Mouse (Mus musculus) megakaryocyte, adult 5-6 weeks (primary cell): ENCODE measurements around the gene Ubp1. TPM values are rescaled to one million over a fixed set of nuclear protein-coding genes. Genes with fewer than 3 reads are reported as not detected.
A peak's percentile ranks its signal among the peaks of the same experiment; 100 is the strongest.

ENCODE experiments used
- ATAC-seq: 2 replicates; pipeline ENCODE4 v1.8.0; 2016; ENCODE audit warnings: mild to moderate bottlenecking, inconsistent platforms; ENCODE audit not compliant: poor library complexity, severe bottlenecking
- total RNA-seq, 2 experiments: library from RNA; stranded (forward) in 1 of 2; stranded (reverse) in 1 of 2; fragments of 153-499, 151-499 nt in 1 of 2; fragments of 221-1000, 200-1000 nt in 1 of 2; gene quantifications; 2 replicates each; pipeline versions ENCODE4 v1.2.3 to v1.2.4; 2015 to 2017

Ubp1 gene
- total RNA-seq, 2 experiments from 2014 or later, result 59.3 to 65.0 TPM

GRCm38 (mm10) chr9:114011203-114011602 lies 80.5 kb downstream of the Ubp1 start:
- peak; percentile 57 for ATAC-seq

GRCm38 (mm10) chr9:114014034-114014433 lies 83.3 kb downstream of the Ubp1 start:
- no peak for ATAC-seq

GRCm38 (mm10) chr9:114015724-114016123 lies 85.0 kb downstream of the Ubp1 start:
- no peak for ATAC-seq

- ATAC-seq, result peak; percentile 86
Observed at GRCm38 (mm10) chr9:114016402-114016801, 85.7 kb downstream of the Ubp1 start.

GRCm38 (mm10) chr9:114019012-114019762 lies 88.5 kb downstream of the Ubp1 start:
- peak; percentile 56 for ATAC-seq

- ATAC-seq, result no peak
Observed at GRCm38 (mm10) chr9:114022141-114022540, 91.4 kb downstream of the Ubp1 start.

GRCm38 (mm10) chr9:114025182-114025581 lies 94.4 kb downstream of the Ubp1 start:
- ATAC-seq, result no peak

- ATAC-seq, result no peak
Observed at GRCm38 (mm10) chr9:114025846-114026245, 95.1 kb downstream of the Ubp1 start.

- ATAC-seq, result peak; percentile 85
Observed at GRCm38 (mm10) chr9:114026261-114026934, 95.7 kb downstream of the Ubp1 start.

Other genes with a start within 250 kb of the Ubp1 start
- gene Pdcd6ip, start 222.7 kb upstream of the Ubp1 start, total RNA-seq (2015), result 152 and 166 TPM in 2 replicates
- gene Pdcd6ip, start 222.7 kb upstream of the Ubp1 start, total RNA-seq (2017), result 114 and 129 TPM in 2 replicates
- gene Clasp2, start 189.5 kb upstream of the Ubp1 start, total RNA-seq (2015), result 32.2 and 36.0 TPM in 2 replicates
- gene Clasp2, start 189.5 kb upstream of the Ubp1 start, total RNA-seq (2017), result 32.2 and 35.8 TPM in 2 replicates
- 3.5 TPM in 2 replicates for gene Fbxl2, start 115.3 kb downstream of the Ubp1 start, total RNA-seq (2015)
- gene Fbxl2, start 115.3 kb downstream of the Ubp1 start, total RNA-seq (2017), result 3.8 and 6.7 TPM in 2 replicates
- gene Susd5, start 126.2 kb downstream of the Ubp1 start, total RNA-seq (2015), result 0.32 TPM in 1 of 2 replicates, not detected in the other
- not detected in 2 replicates for gene Susd5, start 126.2 kb downstream of the Ubp1 start, total RNA-seq (2017)